Mouse (Mus musculus) embryo, embryonic 10.5 days (tissue): ENCODE measurements around the gene Olfr1245.
A peak's percentile ranks its signal among the peaks of the same experiment; 100 is the strongest.
"Not testable (repeated sequence)": the region's sequence is repeated elsewhere in the genome, so short reads cannot be mapped to it uniquely, and the experiment has no call there.

Experiments
- DNase-seq: peaks from one replicate; pipeline ENCODE4 v3.0.0-alpha.2; 2015; ENCODE audit warnings: low spot score

Gene Olfr1245

DNA sequence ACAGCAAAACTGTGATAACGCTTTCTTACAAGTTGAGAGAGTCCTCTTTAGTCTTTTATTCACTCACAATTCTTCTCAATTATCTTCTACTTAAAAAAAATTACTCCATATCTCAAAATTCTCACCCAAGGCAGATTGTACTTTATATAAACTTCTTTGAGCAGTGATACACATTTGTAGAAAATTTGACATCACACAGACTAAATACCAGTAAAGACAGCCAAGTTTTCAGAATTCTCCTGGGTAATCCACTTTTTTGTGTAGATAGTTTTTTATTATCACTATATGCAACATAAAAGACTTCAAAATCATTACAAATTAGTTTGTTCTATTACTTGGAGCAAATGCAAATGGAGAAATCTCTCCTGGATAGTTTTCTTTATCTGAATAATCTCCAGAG is at the start of gene Olfr1245:
Gene Olfr1245, minus strand, starts transcription at position 101 of the 400 bp plus-strand sequence.
- no peak for DNase-seq

GRCm38 (mm10) chr2:89618145-89618544 is 39.9 kb upstream of the Olfr1245 start, which contains the start of gene Olfr1248:
Olfr1248 (minus strand) TSS chr2:89618245.
- DNase-seq = not testable (repeated sequence)

DNA sequence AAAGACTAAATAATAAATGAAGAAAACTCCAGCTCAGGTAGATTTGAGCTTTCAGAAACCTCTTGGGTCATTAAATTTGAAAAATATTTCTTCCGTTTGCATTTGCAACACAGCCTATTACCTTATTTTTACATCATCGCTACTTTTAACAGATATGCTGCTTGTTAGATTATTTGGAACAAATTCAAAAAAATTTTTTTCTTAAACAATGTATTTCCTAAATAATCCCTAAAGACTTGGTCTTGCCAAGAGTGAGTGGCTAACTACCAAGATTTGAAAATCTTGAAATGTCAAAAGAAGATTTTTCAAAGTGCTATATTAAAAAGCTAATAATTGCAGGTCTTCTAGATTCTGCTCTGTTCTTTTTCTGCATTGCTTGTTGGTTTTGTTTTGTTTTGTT is 35.8 kb upstream of the Olfr1245 start, which contains the start of gene Olfr1247:
Gene Olfr1247, minus strand, starts transcription at position 101 of the 400 bp plus-strand sequence.
- no peak for DNase-seq

DNA sequence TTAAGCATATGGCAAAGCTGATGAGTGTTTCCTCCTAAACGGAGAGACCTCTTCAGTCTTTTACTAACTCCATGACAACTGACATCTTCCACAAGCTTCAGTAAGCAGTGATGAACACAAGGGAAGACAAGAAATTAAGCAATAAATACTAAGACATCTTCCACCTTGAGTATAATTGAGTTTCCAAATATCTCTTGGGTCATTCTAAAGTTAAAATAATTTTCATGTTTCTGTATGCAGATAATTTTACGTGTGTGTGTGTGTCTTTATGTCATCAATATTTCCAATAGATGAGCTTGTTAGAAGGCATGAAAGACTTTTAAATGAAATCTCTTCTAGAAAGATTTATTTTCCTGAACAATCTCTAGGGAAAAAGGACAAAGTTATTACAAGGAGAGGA is 14.8 kb upstream of the Olfr1245 start, which contains the start of gene Olfr1246:
Gene Olfr1246, minus strand, starts transcription at position 101 of the 400 bp plus-strand sequence.
- no peak for DNase-seq

DNA sequence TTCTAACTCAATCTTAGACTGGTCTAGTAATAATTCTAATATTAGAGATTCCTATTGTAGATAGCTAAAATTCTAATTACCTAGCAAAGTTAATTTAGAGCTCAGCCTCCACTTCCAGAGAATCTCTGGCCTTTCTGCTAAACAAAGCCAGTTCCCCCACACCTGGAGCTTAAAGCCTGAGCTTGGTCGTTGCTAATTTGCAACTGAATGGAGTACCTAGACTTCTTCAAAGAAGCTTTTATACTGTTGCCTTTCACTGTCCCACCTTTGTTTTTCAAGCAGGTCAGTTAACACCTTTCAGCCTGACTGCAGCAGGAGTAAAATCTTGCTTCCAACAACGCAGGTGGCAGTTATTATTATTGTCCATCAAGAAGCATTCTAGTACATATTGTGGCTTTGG is 15.5 kb downstream of the Olfr1245 start:
- DNase-seq = not testable (repeated sequence)

- peak; percentile 5 for DNase-seq
Observed at GRCm38 (mm10) chr2:89544516-89544915, 33.7 kb downstream of the Olfr1245 start.

DNA sequence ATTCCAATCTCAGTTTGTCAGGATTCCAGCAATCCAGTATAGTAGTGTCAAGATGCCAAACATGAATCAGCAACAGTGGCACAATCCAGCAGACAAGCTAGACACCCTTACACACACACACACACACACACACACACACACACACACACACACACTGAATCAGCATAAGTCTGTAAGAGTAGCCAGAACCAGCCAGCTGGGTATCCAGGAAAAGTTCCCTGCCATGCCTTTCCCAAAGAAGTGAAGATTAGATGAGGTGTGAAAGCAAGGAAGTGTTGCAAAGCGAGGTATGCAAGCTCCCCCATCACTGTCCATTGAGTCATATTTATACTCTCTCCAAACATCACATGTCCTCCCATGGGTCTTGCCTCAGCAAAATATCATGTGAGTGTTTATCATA is 38.3 kb downstream of the Olfr1245 start:
- DNase-seq = no peak

GRCm38 (mm10) chr2:89531387-89531786 is 46.9 kb downstream of the Olfr1245 start, which contains the start of gene Olfr1243:
Olfr1243 (minus strand) TSS chr2:89531487.
- DNase-seq = no peak
